Mouse (Mus musculus): ENCODE measurements at regions not wholly inside any gene's neighbourhood (a gene's known extent, or its start where the extent isn't known, plus 50 kb on each side); places are given as distances from the start of the nearest gene placed in this dataset.
"Not testable (repeated sequence)": the region's sequence is repeated elsewhere in the genome, so short reads cannot be mapped to it uniquely, and the experiment has no call there.

DNA sequence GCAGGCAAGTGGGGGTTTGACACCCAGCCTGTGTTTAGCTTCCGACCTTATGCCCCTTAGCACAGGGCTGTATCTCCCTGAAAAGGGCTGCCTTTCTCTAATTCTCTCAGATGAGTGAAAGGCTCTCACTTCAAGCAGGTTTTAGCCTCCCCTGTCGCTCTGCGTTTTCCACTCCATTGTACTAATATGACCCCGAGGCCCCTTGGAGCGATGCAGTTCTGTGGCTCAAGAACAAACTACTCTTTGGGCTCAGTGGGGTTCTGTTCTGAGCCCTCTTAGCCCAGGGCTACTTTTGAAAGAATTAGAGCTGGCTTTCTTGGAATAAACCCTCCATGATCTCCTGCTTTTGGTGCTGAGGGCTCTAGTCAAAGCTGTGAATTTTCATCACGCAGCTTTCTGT, 53.4 kb upstream of the Castor2 start:
- DNase-seq (ENCODE audit: low spot score), result no peak

GRCm38 (mm10) chr5:134042938-134043337, 56.6 kb upstream of the Castor2 start:
- DNase-seq (ENCODE audit: low spot score), result not testable (repeated sequence)

GRCm38 (mm10) chr5:134027316-134027966, 72.1 kb upstream of the Castor2 start:
- no peak for DNase-seq (ENCODE audit: low spot score)

DNA sequence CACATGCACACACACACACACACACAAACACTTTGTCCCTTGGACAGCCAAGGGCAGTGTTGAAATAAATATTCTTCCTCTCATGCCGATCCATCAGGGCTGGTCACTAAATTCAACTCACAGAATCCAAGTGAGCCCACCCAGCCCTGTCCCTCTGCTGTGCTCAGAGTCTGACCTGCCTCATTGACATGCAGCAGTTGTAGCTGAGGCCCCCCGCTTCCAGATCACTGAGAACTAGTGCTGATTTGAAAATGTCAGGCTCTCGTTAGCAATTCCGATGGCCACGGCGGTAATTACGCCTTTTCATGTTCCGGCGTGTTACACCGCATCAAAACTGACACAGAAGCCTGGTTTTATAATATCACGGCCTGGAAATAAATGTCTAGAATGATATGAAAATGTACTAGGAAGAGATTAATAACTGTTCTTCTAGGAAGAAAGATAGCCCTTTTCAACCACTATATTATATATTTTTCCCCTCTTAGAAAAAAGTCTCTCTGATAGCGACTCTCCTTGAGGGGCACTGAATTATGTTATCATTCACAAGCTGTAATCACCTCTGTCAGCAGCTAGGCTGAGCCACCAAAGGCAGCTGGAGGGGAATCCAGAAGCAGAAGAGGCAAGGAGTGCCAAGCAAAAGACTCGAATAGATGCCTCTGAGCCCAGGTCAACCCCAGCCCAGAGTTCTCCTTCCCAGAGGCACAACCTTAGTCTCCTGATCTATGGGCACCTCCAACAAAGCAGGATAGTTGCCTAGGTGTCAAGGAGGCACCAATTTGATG, 79.7 kb upstream of the Castor2 start:
- no peak for DNase-seq (ENCODE audit: low spot score)

GRCm38 (mm10) chr5:134014257-134015163, 85.0 kb upstream of the Castor2 start:
- DNase-seq (ENCODE audit: low spot score), result peak; percentile 78

DNA sequence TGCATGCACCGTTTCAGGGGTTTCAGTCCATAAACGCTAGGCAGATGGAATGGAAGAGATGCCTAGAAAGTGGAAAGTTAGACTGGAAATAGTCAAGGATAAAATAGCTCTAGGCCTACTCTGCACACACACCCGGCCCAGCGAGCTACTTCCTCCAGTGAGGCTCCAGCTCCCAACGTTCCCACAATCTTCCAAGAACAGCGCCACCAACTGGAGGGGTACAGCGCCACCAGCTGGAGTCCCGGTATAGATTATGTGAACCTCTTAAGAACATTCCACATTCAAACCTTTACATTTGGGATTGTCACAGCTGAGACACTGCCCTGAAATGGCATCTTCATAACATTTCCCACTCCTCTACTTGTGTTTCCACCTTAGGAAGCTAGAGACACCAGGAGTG, 86.3 kb upstream of the Castor2 start:
- DNase-seq (ENCODE audit: low spot score), result no peak

DNA sequence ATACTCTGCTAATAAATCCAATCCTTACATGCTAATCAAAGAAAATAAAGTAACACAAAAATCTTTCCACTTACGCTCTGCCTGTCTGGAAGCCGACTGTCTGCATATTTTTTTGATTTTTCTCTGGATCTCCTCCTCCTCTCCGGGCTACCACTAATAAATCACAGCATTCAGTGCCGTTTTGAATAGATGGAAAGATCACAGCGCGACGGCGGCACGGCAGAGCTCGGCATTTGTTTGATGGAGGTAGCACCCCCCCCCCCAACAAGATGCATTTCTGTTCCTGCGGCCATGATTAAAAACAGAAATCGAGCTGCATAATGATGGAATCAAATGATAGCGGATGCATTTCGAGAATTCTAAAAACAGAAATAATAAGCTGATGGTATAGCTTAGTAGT, 89.7 kb upstream of the Castor2 start:
- DNase-seq (ENCODE audit: low spot score), result no peak

- DNase-seq (ENCODE audit: low spot score), result no peak
Observed at GRCm38 (mm10) chr5:134007127-134007771, 92.3 kb upstream of the Castor2 start.

DNA sequence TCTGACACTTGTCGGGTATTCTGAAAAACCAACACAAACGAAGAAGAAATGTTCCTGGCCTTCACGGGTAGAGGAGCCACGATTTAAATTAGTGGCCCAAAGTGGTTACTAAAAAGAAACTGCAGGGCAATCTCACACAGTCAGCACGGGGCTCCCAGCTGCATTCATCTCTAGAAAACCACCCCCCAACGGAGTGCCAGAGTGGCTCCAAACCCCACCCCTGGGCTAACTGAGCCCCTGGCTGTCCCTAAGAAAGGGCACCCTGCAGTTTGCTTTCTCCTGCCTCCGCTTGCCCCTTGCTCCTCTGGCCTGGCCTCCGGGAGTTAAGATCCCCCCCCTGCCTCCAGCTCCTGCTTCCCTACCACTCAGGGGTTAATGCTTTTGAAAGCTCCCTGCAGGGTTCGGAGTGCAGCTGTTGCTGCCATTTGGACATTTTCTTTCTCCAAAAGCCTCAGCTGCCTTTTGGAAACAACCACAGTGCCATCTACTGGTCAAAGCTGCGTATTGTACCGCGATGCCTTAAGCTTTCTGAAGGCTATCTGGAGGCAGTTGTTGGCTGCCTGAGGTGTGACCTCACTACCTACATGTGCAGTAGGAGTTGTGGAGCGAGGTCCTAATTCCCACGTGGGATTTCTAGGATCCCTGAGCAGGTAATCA, 92.9 kb upstream of the Castor2 start:
- peak; percentile 92 for DNase-seq (ENCODE audit: low spot score)

DNA sequence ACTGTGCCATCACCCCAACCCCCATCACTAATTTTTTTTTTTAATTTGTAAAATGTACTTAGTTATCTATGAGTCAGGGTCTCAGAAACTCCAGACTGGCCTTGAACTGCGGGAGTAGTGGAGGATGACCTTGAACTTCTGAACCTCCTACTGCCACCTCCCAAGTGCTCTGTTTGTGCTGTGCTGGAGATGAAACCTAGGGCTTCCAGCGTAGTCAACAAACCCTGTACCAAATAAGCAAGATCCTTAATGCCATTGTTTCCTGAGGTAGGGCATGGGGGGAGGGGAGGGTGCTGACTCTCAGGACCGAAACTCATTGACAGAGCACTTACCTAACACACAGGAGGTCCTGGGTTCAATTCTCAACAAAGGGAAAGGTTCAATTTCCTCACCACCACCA, 93.5 kb upstream of the Castor2 start:
- no peak for DNase-seq (ENCODE audit: low spot score)

GRCm38 (mm10) chr5:134000100-134000499, 99.4 kb upstream of the Castor2 start:
- DNase-seq (ENCODE audit: low spot score), result no peak

DNA sequence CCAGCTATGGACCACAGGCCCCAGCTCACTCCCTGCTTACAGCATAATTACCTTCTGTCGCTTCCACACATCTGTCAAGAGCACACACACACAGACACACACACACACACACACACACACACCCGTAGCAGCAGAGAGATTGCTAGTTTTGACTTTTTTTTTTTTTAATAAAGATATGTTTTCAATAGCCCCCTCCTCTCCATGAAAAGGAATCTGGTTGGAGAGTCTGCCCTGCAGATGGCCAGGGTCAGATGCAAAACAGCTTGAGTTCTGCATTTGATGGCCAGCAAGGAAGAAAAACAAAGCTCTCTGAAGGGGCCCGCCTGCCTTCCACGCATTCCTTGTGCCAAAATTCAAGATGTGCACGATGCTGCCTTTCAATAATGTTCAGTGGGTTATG, 99.8 kb upstream of the Castor2 start:
- DNase-seq (ENCODE audit: low spot score), result no peak

DNA sequence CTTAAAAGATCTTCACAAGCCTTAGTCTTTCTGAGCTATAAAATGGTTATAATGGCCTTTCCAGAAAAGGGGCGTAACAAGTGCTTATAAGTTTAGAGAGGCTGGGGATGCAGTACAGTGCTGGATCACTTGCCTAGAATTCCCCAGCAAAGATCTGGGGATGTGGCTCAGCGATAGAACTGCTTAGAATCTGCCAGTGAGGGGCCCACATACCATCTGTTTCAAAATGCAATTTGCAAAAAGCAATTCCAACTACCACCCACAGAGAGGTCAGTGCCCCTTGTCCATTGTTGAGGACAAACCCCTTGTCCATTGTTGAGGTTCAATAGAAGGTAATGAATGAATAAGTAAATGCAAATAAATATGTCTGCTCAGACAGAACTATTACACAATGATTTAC, 107.5 kb upstream of the Castor2 start:
- DNase-seq (ENCODE audit: low spot score), result no peak

- DNase-seq (ENCODE audit: low spot score), result no peak
Observed at GRCm38 (mm10) chr5:133991556-133991955, 108.0 kb upstream of the Castor2 start.

- no peak for DNase-seq (ENCODE audit: low spot score)
Observed at GRCm38 (mm10) chr5:133983249-133983966, 116.1 kb upstream of the Castor2 start.

- no peak for DNase-seq (ENCODE audit: low spot score)
Observed at GRCm38 (mm10) chr5:133970421-133970914, 129.0 kb upstream of the Castor2 start.

DNA sequence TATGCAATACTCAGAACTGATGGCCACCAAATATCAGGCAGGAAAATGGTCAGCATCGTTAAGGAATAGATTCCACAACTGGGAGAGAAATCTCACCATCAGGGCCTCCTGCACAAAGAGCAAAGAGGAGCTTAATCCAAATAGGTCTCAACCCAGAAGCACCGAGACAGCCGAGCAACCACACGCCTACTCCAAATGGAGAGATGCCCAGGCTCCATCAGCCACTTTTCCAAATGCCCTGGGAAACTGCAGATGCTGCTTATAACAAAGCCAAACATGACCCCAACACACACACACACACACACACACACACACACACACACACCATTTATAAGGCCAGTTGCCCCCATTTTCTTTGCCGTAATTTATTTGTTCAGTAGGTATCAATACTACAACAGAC, 136.2 kb upstream of the Castor2 start:
- no peak for DNase-seq (ENCODE audit: low spot score)

DNA sequence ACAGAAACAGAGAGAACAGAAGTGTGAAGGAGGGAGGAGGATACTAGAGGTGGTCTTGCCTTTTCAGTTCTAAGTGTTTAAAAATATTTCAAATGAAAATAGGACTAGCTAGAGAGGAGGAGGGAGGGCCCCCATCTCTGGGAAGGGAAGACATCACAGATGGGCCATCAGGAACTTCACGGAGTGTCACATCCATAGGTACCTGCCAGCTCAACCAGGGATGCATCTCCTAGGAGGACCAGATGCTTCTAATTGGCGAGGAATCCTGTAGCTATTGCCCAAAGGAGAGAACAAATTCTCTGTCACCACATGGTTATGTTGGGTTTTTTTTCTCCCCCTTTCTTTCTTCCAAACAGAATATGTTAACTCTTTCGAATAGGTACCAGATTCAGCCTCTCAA, 158.7 kb upstream of the Castor2 start:
- DNase-seq (ENCODE audit: low spot score), result no peak

DNA sequence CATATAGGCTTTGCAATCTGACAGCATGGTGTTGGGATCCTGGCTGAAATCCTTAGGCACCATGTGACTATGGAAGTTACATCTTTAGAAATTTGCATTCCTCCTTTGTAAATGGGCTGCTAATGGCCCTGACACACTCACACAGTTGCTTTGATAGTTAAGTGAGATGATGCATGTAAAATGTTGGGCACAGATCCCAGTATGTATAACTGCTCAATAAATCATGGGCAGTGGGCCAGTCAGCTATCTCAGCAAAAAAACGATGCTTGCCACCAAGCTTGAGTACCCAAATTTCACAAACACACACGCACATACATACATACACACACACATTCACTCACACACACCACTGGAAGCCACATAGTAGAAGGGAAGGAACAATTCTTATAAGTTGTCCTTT, 159.5 kb upstream of the Castor2 start:
- no peak for DNase-seq (ENCODE audit: low spot score)

- no peak for DNase-seq (ENCODE audit: low spot score)
Observed at GRCm38 (mm10) chr5:133937967-133938918, 161.3 kb upstream of the Castor2 start.

Measured in adipocyte (in vitro differentiated cells).